Mouse (Mus musculus): ENCODE measurements around the gene Tbc1d1.
A peak's percentile ranks its signal among the peaks of the same experiment; 100 is the strongest.

Gene Tbc1d1

DNA sequence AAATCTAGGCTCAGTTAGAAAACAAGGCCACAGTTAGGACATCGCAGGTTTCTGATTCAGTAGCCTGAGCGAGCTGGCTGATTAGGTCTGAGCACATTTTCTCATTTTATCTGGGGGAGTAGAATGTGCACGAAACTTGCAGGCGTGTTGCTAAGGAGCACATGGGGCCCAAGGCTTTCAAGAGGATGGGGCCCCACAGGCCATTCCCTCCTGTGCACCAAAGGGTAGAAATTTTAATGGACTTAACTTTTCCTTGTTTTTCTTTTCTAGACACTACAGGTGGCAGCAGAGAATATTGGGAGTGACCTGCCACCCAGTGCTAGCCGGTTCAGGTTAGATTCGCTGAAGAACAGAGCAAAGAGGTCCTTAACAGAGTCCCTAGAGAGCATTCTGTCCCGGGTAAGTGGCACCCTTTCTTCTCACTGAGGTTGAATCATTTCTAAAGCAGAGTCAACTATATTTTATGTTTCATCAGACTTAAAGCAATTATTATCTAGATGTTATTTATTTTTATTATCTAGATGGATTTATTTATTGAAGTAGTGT lies 121.6 kb downstream of the Tbc1d1 start:
- DNase-seq (ENCODE audit: low spot score in 2 of 2) = no peak

GRCm38 (mm10) chr5:64279668-64280067 lies 123.6 kb downstream of the Tbc1d1 start:
- DNase-seq (ENCODE audit: low spot score in 2 of 2) = no peak

GRCm38 (mm10) chr5:64280191-64280590 lies 124.1 kb downstream of the Tbc1d1 start:
- no peak for DNase-seq (ENCODE audit: low spot score in 2 of 2)

GRCm38 (mm10) chr5:64280613-64281012 lies 124.5 kb downstream of the Tbc1d1 start:
- DNase-seq (ENCODE audit: low spot score in 2 of 2) = no peak

DNA sequence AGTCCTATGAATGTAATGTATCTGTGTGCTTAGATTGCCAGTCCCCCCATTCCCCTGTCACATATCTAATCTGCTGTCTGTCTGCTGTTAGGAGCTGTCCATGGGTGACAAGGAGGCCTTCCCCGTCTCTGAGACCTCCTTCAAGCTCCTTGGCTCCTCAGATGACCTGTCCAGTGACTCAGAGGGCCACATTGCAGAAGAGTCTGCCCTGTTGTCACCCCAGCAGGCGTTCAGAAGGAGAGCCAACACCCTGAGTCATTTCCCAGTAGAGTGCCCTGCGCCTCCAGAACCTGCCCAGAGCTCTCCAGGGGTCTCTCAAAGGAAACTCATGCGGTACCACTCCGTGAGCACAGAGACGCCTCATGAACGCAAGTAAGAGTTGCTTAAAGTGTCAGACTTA lies 125.6 kb downstream of the Tbc1d1 start:
- no peak for DNase-seq (ENCODE audit: low spot score in 2 of 2)

DNA sequence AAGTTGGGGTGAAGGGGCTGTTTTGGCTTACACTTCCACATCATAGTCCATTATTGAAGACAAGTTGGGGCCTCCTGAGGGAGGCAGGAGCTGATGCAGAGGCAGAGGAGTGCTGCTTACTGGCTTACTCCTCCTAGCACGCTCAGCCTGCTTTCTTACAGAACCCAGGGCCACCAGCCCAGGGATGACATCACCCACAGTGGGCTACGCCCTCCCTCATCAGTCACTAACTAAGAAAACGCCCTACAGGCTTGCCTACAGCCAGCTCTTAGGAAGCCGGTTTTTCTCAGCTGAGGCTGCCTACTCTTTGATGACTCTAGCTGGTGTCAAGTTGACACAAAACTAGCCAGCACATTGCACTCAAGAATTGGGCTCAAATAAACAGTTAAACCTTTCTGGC lies 126.5 kb downstream of the Tbc1d1 start:
- DNase-seq (ENCODE audit: low spot score in 2 of 2) = no peak

- DNase-seq (ENCODE audit: low spot score in 2 of 2) = no peak
These were observed 129.2 kb downstream of the Tbc1d1 start for GRCm38 (mm10) chr5:64285289-64285688.

GRCm38 (mm10) chr5:64285851-64286250 lies 129.7 kb downstream of the Tbc1d1 start:
- no peak for DNase-seq (ENCODE audit: low spot score in 2 of 2)

DNA sequence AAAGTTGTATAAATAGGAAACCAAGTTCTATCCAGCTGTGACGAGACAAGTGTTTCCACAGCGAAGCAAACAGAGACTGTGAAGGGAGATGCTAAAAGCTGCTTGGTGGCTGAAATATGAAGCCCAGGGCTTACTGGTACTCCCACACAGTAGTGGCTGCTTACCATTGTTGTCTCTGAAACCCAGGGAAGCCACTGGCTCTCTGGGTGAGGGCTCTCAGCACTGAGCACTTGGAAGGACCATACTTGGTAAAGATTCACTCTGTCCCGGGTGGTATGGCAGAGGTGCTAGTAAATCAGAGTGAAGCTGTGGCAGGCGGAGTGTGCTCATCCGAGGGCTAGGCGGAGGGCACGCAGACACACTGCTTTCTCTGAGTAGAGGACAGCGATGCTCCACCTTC lies 131.2 kb downstream of the Tbc1d1 start:
- DNase-seq (ENCODE audit: low spot score in 2 of 2) = no peak

- no peak for DNase-seq (ENCODE audit: low spot score in 2 of 2)
These were observed 132.2 kb downstream of the Tbc1d1 start for GRCm38 (mm10) chr5:64288031-64288928.

DNA sequence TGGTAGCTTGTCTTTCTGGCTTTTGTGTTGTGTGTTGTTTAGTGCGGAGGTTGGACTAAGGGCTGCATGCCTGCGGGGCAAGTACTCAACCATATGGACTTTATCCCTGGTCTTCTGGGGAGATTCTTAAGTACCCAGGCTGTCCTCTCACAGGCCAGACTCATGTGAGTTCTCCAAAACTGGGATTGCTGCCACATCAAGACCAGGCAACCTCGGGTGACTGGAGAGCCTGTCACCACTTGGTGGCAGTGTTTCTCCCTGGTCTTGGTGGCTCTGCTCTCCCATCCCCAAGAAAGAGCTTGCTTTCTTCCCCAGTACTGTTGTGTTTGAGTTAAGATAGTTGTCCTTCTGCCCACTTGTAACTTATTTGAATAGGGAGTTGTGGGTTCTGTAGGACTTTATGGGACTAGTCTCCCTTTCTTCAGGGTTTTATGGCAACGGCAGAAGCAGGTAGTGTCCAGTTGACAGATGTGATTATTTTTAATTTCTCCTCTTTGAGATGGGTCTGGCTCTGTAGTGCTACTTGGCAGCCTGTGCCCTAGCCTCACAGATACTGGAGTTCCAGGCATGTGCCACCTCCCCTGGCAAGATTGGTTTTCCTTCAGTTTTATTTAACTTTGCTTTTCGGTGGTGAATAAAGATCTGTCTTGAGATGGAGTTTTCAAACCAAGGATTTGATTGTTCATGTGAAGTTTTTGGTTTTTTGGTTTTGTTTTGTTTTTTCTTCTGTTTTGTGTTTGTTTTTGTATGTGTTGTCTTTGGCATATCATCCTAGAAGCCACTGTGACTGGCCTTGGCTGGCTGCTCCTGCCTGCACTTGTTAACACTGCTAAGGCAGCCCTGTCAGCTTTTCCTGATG lies 133.3 kb downstream of the Tbc1d1 start:
- peak in 1 of 2 experiments; percentile 75 for DNase-seq (ENCODE audit: low spot score in 2 of 2)

- DNase-seq (ENCODE audit: low spot score in 2 of 2) = no peak
These were observed 133.9 kb downstream of the Tbc1d1 start for GRCm38 (mm10) chr5:64290061-64290345.

DNA sequence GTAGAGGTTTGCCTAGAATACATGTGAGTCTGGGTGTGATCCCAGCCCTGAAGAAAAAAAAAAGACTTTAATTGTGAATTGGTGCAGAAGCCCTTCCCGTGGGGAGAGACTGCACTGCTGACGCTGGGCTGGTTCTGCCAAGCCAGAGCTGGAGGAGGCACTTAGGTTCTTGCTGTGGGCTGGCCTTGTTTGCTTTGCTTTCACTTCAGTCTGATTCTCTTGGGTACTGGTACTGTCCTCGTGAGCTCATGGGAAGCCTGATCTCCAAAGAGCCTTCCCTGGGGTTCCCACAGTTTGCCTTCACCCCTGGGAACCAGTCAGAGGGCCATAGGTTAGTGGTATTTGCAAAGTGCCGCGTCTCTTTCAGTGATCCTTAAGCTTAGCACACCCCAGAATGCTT lies 135.6 kb downstream of the Tbc1d1 start:
- DNase-seq (ENCODE audit: low spot score in 2 of 2) = no peak

- no peak for DNase-seq (ENCODE audit: low spot score in 2 of 2)
These were observed 139.5 kb downstream of the Tbc1d1 start for GRCm38 (mm10) chr5:64295621-64296020.

- DNase-seq (ENCODE audit: low spot score in 2 of 2) = no peak
These were observed 140.2 kb downstream of the Tbc1d1 start for GRCm38 (mm10) chr5:64296328-64296727.

DNA sequence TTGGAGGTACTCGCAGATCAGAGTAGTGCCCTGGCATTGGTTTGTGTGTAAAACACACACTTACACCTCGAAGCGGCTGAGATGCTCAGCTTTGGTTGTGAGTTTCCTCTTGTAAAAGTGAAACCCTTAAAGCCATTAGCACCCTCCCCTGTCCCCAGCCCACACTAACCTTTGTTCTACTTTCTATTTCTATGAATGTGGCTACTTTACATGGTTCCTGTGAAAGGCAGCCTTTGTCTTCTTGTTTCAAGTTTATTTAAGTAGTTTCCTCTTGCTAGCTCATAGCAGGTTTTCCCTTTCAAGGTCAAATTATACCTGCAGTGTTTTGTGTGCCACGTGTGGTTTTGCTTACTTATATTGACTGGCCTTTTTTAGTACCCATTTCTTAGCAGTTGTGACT lies 141.0 kb downstream of the Tbc1d1 start:
- DNase-seq (ENCODE audit: low spot score in 2 of 2) = no peak

- peak in 1 of 2 experiments; percentile 70 for DNase-seq (ENCODE audit: low spot score in 2 of 2)
These were observed 142.4 kb downstream of the Tbc1d1 start for GRCm38 (mm10) chr5:64298331-64299036.

DNA sequence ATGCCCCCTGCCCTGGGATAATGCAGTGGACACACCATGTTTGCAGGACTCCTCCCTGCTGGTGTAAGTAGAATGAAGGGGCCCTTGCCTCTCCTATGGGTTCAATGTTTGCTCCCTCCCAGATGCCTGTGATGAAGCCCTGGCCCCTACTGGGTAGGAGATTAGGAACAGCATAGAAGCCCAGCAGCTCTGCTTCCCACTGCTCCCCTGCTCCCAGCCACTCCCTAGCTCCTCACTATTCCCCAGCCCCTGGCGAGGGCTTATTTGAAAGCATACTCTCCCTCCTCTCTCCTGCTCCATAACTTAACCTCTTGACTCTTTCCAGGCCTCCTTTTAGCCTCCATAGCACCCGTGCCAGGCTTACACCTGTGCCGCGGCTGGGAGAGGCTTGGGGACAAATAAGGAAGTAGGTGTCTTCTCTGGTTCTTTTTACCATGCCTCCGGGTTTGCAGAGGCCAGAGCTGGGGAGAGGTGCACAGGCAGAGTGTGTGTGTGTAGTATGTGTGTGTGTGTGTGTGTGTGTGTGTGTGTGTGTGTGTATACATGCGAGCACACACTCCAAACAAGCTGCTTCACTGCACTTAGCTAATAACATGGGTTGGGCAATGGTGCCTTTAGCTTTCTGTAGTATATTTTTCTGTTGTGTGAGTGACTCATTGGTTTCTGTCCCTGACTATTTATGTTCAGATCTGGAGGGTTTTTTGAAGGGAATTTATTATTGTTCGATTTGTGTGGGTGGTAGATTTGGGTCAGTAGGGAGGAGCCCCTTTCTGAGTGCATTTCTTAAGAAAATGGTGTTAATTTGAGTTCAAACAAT lies 143.6 kb downstream of the Tbc1d1 start:
- no peak for DNase-seq (ENCODE audit: low spot score in 2 of 2)

- no peak for DNase-seq (ENCODE audit: low spot score in 2 of 2)
These were observed 145.1 kb downstream of the Tbc1d1 start for GRCm38 (mm10) chr5:64301246-64301645.

DNA sequence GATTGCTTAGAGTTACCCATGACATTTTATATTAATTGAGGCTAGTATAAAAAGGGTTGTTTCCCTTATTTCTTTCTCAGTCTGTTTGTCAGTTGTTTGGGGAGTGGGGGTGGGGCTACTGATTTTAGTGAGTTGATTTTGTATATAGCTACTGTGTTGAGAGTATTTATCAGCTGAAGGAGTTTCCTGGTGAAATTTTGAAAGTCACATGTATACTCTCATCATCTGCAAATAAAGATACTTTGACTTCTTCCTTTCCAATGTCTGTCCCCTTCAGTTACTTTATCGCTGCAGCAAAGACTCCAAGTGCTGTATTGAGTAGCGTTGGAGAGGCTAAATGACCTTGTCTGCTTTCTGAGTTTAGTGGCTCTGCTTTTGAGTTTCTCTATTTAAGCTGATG lies 151.2 kb downstream of the Tbc1d1 start:
- no peak for DNase-seq (ENCODE audit: low spot score in 2 of 2)

- no peak for DNase-seq (ENCODE audit: low spot score in 2 of 2)
These were observed 156.2 kb downstream of the Tbc1d1 start for GRCm38 (mm10) chr5:64312295-64312694.
